Mouse (Mus musculus) gastrocnemius, postnatal 36 days (tissue): ENCODE results near the gene Slc15a3. TPM values are rescaled to one million over a fixed set of nuclear protein-coding genes. Genes with fewer than 3 reads are reported as not detected.
A peak's percentile ranks its signal among the peaks of the same experiment; 100 is the strongest.

Experiments used
- DNase-seq, 2 experiments: peaks; one replicate each; pipeline ENCODE4 v3.0.0; 2022
- intact Hi-C: fragments of 180-260 bp; cut with DNase I; formaldehyde crosslinking; loops from one replicate; pipeline ENCODE4 v1.15.1; 2025
- total RNA-seq, 2 experiments: library from RNA; stranded (reverse); gene quantifications; 2 replicates each; pipeline ENCODE4 v1.2.3; 2021

Gene Slc15a3
- total RNA-seq, 2 experiments from 2014 or later = 0.42 to 0.43 TPM

DNA sequence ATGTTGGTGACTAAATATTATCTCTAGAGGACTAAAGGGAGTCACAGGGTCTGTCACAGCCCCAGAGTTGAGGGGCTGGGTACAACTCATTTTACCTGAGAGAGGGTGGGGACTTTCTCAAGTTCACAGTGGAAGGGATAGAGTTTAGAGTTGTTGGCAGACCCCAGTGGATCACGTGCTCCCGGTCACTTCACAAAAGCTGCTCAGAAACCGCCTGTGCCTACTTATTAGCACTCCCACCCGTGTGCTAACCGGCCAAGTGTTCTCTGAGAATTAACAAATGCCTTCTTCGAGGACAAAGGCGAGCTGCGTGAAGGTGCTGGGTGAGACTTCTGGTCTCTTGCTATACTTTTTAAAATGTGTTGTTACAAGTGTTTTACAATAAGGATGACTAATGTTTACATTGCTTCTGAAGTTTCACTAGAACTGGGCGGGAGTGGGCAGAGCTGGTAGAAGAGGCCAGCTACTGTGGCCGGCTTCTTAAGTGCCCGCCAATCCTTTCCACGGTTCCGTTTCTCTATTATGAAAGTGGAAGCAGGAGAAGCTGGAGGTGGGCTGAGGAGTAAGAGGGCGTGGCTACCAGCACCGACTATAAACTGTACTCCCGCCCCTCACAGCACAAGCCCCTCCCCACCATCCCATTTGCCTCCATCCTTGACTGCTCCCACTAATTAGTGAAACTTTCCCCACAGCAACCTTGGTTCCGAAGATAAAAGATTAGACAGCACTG, 21.1 kb upstream of the Slc15a3 start:
- DNase-seq = no peak
- intact Hi-C loops = no loop called here

DNA sequence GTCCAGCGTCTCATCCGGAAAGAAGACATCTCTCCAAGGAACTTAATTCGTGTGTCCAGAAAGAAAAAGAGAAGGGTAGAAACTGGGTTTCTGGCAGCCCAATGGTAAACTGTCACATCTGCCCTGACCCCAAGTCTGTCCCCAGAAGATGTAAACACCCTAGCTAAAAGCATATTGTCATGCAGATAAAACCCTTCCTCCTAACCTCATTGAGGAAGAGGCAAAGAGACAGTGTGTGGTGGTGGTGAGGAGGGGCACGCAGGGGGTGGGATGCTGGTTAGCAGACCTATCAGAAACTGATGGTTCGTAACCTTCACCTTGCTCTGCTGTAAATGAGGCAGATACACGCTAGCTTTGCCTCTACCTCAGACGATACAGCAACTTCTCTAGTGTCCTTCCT, 18.2 kb upstream of the Slc15a3 start:
- intact Hi-C loops = no loop called here
- DNase-seq = no peak

DNA sequence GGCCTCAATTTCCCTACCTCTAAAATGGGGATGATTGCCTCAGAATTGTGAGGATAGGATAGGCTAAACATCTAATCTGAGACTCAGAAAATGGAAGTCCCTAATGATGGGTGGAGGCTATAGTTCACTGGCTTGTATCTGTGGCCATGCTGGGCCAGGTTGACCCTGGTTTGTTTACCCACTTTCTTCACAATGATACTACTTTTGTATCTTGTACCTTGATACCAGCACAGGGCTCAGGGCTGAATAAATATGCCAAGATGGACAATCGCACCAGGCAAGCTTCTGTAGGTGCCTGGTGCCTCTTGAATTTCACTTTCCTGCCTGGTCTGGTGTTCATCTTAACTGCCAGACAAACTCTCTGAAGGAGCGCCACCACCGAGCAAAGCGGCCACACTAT, 17.0 kb upstream of the Slc15a3 start:
- intact Hi-C loops = no loop called here
- DNase-seq = no peak

DNA sequence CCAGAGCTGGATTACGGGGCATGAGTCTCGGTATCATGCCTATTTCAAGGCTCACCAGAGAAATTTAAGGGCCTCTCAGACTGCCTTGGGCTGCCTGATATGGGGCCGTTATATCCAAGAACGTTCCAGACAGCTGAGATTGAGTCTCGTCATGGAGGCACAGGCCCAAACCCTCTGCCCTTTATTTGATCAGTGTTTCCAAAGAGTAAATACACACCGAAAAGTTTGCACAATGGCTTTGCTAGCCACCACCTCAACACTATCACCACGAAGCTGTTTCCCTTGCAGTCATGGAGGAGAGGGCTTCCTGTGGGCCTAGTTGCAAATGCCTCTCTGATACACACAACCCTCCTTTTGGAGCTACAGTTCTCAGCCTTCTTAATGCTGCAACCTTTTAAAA, 15.5 kb upstream of the Slc15a3 start:
- DNase-seq = no peak
- intact Hi-C loops = no loop called here

DNA sequence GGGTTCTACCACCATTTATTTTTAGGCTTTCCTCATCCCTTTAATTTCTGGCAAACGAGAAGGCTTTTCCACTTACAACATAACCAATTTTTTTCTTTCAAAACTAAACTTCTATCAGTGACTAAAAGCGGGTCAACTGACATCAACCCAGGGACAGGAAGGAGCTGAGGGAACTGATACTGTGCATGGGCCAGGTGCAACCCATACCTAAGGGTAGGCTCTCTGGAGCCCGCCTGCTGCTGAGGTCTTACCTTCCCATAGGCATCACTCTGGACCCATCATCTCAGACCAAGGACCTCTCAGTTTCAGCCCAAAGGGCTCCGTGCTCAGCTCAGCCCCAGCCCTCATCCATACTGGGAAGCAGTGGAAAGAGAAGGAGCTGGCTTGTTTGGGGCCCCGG, 11.2 kb upstream of the Slc15a3 start:
- no peak for DNase-seq
- intact Hi-C loops = loop anchor here (2.0 kb wide), 1 partner anchor 110 kb away; no protein-coding TSS in a partner anchor

DNA sequence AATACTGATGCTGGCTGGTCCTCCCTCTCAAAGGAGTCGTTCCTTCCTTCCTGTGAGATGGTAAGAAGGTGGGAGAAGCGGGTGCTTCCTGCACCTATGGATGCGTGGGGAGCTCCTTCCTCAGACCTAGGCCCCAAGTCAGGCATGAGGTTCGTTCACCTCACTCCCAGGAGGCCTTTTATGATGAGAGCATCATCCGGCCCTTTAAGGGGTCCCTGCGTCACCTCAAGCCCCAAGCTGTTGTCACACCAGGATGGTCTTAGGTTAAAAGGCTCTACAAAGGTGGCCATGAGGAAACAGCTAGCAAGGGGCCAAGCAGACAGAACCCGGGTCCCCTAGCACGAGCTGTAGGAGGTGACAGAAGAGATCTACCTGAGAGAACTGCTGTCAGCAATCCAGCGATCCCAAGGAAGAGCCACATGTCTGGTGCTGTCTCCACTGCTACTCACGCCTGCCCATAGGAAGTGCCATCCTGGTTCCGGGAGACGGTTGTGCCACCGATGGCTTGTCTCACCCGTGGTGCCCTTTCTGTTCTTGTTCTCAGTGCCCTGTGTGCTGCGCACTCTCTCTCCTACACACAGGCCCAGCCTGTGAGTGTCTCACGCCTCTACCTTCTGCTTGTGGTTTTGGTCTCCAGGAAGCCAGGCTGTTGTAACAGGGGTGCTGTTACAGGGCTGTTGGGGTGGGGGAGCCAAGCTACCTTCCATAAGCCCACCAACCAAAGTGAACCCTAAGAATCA, 9.9 kb upstream of the Slc15a3 start, which contains the start of gene Cd6:
TSS of gene Cd6 (minus strand) at position 623 of the 740 bp plus-strand sequence.
- intact Hi-C loops = loop anchor here (2.0 kb wide), 1 partner anchor 111 kb away; no protein-coding TSS in a partner anchor
- DNase-seq = no peak

DNA sequence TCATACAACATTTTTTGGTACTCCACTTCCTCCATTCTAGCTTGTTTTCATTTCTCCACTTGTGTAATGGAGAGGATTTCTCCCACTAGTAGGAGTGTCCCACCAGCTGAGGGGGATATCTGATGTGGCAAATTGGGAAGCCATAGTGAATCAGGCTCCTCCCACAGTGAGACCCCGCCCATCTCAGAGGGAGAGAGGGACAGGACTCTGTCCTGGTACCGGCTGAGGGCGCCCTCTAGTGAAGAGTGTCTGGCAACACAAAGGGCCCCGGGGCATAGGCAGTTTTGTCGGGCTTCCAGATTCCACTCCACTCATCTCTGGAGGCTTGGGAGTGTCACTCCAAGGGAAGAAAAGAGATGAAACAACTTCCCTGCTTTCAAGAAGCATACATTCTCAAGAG, 8.1 kb upstream of the Slc15a3 start:
- intact Hi-C loops = no loop called here
- peak; percentile 45 to 50 for DNase-seq

DNA sequence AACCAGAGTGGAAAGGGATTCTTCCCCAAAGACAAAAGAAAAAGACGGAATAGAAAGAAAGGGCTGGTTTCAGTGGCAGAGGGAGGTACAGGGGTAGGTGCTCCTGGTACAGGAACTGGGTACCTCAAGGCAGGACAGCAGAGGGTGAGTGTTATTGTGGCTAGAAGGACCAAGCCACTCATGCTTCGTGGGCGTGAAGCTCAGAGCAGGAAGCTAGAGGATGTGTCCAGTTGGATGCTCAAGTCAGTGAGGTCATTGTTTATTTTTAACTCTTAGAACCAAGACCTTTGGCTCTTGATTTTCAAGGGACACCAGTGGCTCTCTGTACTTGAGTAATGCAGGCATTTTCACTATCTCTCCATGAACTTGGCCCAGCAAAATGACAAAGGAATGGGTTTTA, 7.5 kb upstream of the Slc15a3 start:
- intact Hi-C loops = no loop called here
- DNase-seq = no peak

DNA sequence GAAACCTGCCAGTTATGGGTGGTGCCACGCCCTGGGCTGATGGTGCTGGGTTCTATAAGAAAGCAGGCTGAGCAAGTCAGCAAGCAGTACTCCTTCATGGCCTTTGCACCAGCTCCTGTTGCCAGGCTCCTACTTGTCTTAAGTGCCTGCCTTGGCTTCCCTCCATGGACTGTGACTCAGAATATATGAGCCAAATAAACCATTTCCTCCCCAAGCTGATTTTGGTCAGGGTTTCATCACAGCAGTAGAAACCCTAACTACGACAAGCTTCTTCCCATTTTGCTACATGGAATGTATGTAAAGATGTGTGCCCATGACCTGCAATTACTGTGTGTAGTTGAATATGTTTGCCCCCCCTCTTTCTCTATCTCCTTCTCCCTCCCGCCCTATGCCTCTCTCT, 5.9 kb upstream of the Slc15a3 start:
- intact Hi-C loops = no loop called here

DNA sequence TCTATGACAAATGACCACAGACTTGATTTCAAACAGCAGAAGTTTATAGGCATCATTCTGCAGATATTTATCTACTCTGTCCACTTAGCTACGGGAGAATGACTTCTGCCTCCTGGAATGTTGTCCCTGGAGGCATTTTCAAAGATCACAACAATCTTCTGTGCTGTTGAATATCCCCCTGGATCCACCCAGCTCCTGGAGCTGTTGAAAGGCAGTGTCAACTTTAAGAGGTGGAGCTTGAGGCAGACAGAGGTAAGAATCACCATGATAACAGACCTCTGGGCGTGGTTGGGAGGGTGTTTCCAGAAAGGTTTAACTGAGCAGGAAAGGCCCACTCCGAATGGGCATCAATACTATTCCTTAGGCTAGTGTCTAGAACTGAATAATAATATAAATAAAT, 3.9 kb upstream of the Slc15a3 start:
- no peak for DNase-seq
- intact Hi-C loops = no loop called here

More for the DNA sequence above, 5.9 kb upstream of the Slc15a3 start:
- no peak for DNase-seq

DNA sequence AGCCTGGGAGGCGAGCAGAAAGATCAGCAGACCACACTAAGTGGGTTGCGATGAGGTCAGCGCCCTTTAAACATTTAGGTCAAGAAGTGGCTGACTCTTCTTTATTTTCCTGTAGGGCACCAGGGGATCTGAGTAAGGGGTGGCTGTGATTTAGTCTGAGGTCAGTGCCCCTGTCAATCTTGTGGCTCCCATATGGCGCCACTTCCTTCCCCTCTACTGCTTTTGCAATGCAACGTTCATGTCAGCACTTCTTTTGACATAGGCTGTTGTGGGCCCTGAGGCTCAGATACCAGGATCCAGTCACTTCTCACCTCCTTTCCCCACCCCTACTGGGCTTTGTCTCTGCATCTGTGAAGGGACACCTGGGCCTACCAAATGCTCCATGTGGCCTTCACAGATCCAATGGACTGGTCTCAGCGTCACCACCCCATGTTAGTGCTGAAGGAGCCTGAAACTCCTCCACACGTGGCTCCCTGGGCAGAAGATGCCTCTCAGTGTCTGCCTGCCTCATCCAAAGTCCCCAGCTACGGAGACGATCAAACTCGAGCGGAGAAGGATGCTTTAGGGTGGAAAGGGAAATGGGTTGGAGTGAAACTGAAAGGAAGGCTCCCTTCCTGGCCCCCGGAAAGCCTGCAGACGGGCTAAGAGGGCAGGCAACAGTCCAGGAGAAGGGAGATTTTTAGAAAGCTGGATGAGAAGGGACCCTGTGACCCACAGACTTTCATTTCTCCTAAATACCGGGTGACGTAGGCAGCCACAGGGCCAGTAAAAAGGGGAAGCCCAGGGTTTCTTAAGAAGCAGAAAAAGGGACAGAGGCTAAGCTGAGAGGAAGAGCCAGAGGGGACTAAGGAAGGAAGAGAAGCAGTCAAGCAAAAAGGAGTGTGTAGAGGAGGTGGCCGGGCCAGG, 2.4 kb downstream of the Slc15a3 start:
- DNase-seq = no peak
- intact Hi-C loops = no loop called here

DNA sequence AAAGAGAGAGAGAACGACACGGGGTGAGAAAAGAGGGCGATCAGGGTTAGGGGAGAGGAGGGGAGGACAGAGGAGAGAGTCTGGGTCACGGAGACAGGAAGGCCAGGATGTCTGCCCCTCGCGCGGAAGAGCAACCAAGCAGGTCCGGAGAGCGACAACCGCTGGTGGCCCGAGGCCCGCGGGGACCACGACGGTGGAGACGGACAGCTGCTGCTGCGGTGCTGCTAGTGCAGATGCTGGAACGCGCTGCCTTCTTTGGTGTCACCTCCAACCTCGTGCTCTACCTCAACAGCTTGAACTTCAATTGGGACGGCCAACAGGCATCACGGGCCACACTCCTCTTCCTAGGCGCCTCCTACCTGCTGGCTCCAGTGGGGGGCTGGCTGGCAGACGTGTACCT, 3.4 kb downstream of the Slc15a3 start:
- DNase-seq = no peak
- intact Hi-C loops = no loop called here

DNA sequence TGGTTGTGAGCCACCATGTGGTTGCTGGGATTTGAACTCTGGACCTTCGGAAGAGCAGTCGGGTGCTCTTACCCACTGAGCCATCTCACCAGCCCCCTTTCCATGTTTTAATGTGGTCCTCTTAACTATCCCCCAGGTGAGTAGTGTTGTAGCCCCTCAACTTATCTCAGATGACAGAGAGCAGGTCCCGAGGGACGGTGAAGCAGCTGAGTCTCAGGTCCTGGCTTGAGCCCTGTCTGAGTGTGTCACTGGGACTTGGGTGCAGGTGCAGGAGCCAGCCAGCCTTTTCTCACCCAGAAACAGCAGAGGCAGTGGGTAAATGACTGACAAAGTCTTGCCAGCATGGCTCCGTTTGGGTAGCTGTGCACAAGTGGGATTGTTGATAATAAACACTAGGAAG, 4.7 kb downstream of the Slc15a3 start:
- DNase-seq = no peak
- intact Hi-C loops = no loop called here

DNA sequence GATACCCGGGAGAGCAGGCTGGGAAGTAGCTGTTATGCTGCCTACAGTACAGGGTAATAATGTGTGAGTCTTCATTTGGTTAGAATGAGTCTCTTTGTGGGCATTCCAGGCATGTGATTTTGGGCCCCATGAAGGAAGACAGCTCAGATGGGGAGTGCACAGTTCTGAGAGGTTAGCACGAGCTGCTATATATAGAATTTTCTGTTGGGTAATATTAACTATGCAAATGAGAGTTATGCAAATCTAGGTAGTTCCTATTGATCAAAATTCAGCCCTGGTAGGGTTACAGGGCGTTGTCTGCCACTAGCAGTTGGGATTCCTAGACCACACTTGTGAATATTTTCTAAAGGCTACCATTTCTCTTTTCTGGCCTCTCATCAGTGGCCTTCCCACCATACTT, 5.9 kb downstream of the Slc15a3 start:
- intact Hi-C loops = no loop called here
- no peak for DNase-seq

DNA sequence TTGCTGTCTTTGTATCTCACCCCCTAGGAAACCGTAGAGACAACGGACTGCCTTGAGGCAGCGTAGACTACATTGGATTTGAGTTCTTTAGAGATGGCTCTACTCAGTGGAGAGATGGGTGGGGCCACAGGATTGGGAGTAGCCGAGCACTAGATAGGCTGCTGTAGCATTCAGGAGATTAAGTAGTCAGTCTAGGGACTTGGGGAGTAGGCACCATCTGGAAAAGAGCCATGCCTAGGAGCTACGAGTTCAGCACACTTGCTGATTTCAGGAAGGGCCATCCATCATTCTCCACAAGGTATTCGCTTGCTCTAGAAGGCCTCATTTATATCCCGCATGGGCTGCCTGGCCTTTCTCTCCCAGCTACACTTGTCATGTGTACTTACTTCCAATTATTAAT, 6.6 kb downstream of the Slc15a3 start:
- DNase-seq = no peak
- intact Hi-C loops = no loop called here

DNA sequence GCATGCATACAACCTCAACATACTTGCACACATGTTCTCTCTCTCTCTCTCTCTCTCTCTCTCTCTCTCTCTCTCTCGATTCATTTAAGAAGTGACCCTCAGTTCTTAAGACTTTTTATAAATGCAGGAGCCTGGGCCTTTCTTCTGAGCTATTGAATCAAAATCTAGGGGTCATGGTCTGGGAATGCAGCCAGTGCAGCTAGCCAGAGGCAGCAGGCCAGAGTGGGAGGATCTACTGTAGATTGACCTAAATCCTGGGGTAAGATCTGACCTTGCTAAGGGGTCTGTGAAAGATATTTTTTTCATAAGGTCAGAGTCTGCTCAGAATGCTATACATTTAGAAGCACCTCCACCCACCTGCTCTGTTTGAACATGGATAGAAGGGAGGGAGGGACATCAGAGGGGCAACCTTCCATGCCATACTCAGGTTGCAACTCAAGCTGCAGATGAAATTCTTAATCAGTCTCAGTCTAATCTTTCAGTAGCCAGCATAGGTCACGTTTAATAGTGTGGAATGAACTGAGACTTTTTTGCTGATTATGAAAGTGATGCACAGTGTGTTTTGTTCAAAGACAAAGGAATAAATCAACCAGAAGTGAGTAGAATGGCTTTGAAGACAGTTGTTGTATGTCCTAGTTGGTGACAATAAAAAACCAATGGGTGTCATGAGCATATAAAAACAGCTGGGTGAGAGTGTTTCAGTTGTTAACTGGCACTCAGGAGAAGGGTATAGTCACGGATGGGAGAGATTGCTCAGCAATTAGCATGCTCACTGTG, 8.0 kb downstream of the Slc15a3 start:
- intact Hi-C loops = no loop called here
- no peak for DNase-seq

DNA sequence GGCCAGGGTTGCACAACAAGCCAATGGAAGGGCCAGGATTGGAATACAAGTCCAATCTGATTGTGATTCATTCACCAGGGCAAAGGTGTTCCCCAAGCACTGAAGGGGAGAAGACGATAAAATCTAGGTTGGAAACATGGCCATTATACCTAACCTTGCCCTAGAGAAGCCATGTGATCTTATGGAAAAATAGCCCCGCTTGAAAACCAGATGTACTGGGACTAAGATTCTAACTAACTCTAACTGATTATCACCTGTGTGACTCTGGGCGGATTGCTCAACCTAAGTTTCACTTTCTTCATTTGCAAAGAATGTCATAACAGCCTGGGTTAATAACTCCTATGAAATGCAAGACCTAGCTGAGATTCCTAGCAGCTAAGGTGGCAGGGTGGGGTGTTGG, 15.9 kb downstream of the Slc15a3 start:
- DNase-seq = no peak
- intact Hi-C loops = no loop called here

DNA sequence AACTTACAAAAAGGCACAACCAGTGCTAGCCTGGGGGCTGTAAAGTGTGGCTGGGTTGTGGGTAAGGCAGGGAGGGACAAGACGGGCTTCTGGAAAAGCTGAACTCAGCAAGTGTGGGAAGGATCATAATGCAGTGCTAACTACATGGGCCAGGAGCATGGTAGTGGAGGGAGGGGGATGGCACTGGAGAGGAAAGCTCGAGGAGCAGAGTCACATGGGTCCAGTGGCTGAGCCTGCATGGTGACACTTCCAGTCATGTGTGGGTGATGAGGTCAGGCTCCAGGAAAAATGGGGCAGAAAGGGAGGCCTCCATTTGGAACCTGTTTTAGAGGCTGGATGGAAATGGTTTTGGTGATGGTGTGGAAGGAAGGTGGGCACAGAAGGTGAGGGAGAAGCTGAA, 17.0 kb downstream of the Slc15a3 start:
- no peak for DNase-seq
- intact Hi-C loops = no loop called here

DNA sequence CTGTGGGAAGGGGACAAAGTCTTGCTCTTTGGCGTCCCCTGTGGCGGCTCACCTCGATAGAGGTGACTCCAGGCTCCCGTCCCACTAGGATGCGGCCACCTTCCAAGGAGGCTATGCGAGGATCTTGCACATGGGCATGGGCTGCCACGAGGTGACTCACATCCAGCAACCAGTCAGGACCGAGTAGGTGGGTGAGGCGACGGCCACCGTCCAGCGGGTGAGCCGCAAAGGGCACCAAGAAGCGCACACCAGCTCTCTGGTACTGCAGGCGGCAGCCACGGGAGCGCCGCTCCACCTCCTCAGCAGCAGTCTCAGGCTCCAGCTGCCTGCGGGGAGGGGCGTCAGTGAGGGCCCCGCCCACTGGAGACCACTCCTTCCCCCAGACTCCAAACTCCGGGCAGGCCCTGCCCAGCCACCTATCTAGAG, 20.6 kb downstream of the Slc15a3 start:
- intact Hi-C loops = no loop called here
- DNase-seq = no peak

DNA sequence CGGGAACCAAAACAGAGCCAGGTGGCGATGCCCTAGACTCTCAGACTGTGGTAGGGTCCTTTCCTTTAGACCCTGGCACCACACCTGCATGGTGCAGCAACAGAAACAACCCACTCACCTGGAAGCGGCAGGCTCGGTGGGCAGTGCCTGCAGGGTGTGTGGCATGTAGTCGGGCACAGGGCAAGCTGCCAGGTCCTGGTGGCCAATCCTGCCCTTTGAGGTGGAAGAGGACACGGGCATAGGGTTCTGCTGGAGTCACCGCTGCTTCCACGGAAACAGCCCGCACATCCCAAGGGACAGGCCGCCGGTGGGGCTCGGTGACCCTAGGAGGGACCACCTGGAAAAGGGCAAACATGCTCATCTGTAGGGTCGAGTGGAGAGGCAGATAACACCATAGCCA, 26.8 kb downstream of the Slc15a3 start:
- DNase-seq = no peak
- intact Hi-C loops = no loop called here
